Mouse (Mus musculus): ENCODE results near the gene Nppa. TPM values are rescaled to one million over a fixed set of nuclear protein-coding genes. Genes with fewer than 3 reads are reported as not detected.

Nppa gene
- polyA plus RNA-seq, 3 experiments from 2014 or later = not detected

Other genes with a start within 250 kb of the Nppa start
- gene Zfp984, start 190.9 kb upstream of the Nppa start, polyA plus RNA-seq (2017; shearing (Covaris generic)) = 10 to 100 TPM; 18.6 to 25.6 (median 23.7) TPM
- gene Zfp933, start 152.4 kb upstream of the Nppa start, polyA plus RNA-seq (2017; shearing (Covaris generic)) = 10 to 100 TPM in 1 of 3 experiments, 1 to 10 TPM in 2; 5.5 to 10.0 (median 7.5) TPM
- 100 to 1,000 TPM in 1 of 3 experiments, 10 to 100 TPM in 2; 59.0 to 116 (median 71.4) TPM for gene Miip, start 131.9 kb upstream of the Nppa start, polyA plus RNA-seq (2017; shearing (Covaris generic))
- 1 to 10 TPM; 4.0 to 8.1 (median 4.5) TPM for gene Fv1, start 131.7 kb upstream of the Nppa start, polyA plus RNA-seq (2017; shearing (Covaris generic))
- 10 to 100 TPM; 20.5 to 25.5 (median 21.2) TPM for gene Mfn2, start 96.0 kb upstream of the Nppa start, polyA plus RNA-seq (2017; shearing (Covaris generic))
- gene Plod1, start 64.0 kb upstream of the Nppa start, polyA plus RNA-seq (2017; shearing (Covaris generic)) = 1 to 10 TPM; 1.3 to 4.5 (median 3.1) TPM
- 10 to 100 TPM in 1 of 3 experiments, 1 to 10 TPM in 2; 7.2 to 11.6 (median 8.3) TPM for gene 2510039O18Rik, start 59.8 kb upstream of the Nppa start, polyA plus RNA-seq (2017; shearing (Covaris generic))
- not detected for gene Nppb, start 14.9 kb upstream of the Nppa start, polyA plus RNA-seq (2017; shearing (Covaris generic))
- 1 to 10 TPM; 3.8 to 7.0 (median 6.3) TPM for gene Clcn6, start 38.1 kb downstream of the Nppa start, polyA plus RNA-seq (2017; shearing (Covaris generic))
- gene Mthfr, start 38.4 kb downstream of the Nppa start, polyA plus RNA-seq (2017; shearing (Covaris generic)) = 10 to 100 TPM in 1 of 3 experiments, 1 to 10 TPM in 2; 9.2 to 12.0 (median 9.5) TPM
- gene Agtrap, start 87.3 kb downstream of the Nppa start, polyA plus RNA-seq (2017; shearing (Covaris generic)) = 10 to 100 TPM; 13.3 to 21.5 (median 14.3) TPM
- 10 to 100 TPM; 36.3 to 49.1 (median 39.6) TPM for gene Mad2l2, start 129.7 kb downstream of the Nppa start, polyA plus RNA-seq (2017; shearing (Covaris generic))
- not detected for gene Draxin, start 130.0 kb downstream of the Nppa start, polyA plus RNA-seq (2017; shearing (Covaris generic))
- 10 to 100 TPM; 48.0 to 55.6 (median 52.6) TPM for gene Fbxo6, start 151.4 kb downstream of the Nppa start, polyA plus RNA-seq (2017; shearing (Covaris generic))
- 1 to 10 TPM in 2 of 3 experiments, under 1 TPM in 1; 0.44 to 4.3 (median 4.1) TPM for gene Fbxo44, start 159.8 kb downstream of the Nppa start, polyA plus RNA-seq (2017; shearing (Covaris generic))
- not detected for gene Fbxo2, start 159.9 kb downstream of the Nppa start, polyA plus RNA-seq (2017; shearing (Covaris generic))